Mouse (Mus musculus) adrenal gland, postnatal 36 days (tissue): Measurements from ENCODE around the gene Pnpla5. TPM values are rescaled to one million over a fixed set of nuclear protein-coding genes. Genes with fewer than 3 reads are reported as not detected.

Source experiments
- DNase-seq, 2 experiments: peaks; one replicate each; pipeline ENCODE4 v3.0.0; 2021; ENCODE audit warnings: mixed read lengths in 1 of 2
- microRNA-seq: library from miRNA; unstranded; fragments of <30 nt; microRNA quantifications from one replicate; pipeline ENCODE4 v1.2.0, GENCODE M21; 2021
- total RNA-seq, 2 experiments: library from RNA; stranded (reverse); gene quantifications; 2 replicates each; pipeline ENCODE4 v1.2.3; 2021

The Pnpla5 gene
- total RNA-seq, 2 experiments from 2014 or later = 0.23 TPM; not detected in 1

DNA sequence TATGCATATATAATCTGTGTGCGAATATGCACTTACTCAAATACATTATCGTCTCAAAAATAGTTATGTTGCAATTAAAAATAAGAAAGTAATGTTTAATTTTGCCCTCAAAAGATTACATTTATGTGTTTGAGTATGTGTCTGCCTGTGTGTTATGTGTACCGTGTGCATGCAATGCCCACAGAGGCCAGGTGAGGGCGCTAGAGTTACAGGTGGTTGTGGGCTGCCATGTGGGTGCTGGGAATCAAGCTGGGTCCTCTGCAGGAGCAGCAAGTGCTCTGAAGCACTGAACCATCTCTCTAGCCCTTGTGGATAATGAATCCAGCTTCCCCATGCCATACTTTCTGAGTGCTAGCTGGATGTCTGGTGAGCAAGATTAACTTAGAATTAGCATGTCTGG lies 57.3 kb downstream of the Pnpla5 start:
- DNase-seq = no peak

DNA sequence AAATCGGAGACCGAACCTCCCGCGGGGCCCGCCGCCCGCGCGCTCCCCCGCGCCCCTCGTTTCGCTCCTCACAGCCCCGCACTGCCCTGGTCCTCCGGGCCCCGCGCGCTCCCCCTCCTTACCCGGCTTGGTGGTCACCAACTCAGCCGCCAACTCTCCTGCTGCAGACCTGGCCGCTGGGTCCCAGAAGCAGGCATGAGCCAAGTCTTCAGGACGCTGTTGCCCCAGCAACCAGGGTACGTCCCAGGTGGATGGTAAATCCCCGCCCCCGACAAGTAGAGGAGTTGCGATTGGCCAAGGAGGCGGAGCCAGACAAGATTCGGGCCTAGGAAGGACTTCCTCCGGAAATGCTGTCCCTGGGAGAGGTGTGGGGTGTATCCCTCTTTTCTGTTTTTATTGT lies 57.8 kb downstream of the Pnpla5 start, which contains the start of gene Efcab6:
Efcab6 (minus strand) TSS at position 240 of the 400 bp plus-strand sequence.
- DNase-seq = no peak

Small RNA genes within 50 kb of the gene (microRNA-seq; reads per million reads assigned to microRNA genes)
- not detected for gene Mir6392

Other genes starting within 250 kb of the Pnpla5 start
- gene Efcab6, start 57.8 kb downstream of the Pnpla5 start, total RNA-seq = not detected
- 1 to 10 TPM; 2.7 to 3.7 TPM for gene Sult4a1, start 17.4 kb downstream of the Pnpla5 start, total RNA-seq
- 100 to 1,000 TPM in 1 of 2 experiments, 10 to 100 TPM in 1; 30.7 to 111 TPM for gene Pnpla3, start 44.7 kb upstream of the Pnpla5 start, total RNA-seq
- 100 to 1,000 TPM; 150 to 151 TPM for gene Samm50, start 69.1 kb upstream of the Pnpla5 start, total RNA-seq
- gene Parvb, start 108.9 kb upstream of the Pnpla5 start, total RNA-seq = 10 to 100 TPM; 18.0 to 24.1 TPM
- 1 to 10 TPM; 3.0 to 3.3 TPM for gene Parvg, start 200.9 kb upstream of the Pnpla5 start, total RNA-seq